Mouse (Mus musculus): ENCODE results near the gene Smox. TPM values are rescaled to one million over a fixed set of nuclear protein-coding genes. Genes with fewer than 3 reads are reported as not detected.

Smox gene
- polyA plus RNA-seq, 1 experiment from 2014 or later: 26.8 TPM

DNA sequence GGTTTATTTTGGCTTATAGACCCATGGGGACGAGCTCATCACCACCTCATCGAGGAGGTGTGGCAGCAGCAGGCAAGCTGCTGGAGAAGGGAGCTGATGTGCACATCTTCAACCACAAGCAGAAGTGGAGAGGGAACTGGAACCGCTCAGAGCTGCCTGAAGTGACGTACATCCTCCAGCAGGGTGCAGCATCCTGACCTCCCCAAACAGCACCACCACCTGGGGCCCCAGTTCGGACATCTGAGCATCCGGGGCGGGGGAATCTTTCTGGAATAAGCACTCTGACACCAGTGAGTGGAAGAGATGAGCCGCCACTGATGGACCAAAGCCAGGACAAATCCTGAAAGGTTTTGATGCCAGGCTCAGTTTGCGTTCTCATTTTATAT, 39.3 kb downstream of the Smox start:
- no peak overlapping the region for H3K9ac ChIP-seq (ENCODE audit: low read depth, low read length)
- peak; percentile 72 for TF ChIP-seq CTCF (IDR thresholded peaks at IDR 0.05; ENCODE audit: low read depth)

DNA sequence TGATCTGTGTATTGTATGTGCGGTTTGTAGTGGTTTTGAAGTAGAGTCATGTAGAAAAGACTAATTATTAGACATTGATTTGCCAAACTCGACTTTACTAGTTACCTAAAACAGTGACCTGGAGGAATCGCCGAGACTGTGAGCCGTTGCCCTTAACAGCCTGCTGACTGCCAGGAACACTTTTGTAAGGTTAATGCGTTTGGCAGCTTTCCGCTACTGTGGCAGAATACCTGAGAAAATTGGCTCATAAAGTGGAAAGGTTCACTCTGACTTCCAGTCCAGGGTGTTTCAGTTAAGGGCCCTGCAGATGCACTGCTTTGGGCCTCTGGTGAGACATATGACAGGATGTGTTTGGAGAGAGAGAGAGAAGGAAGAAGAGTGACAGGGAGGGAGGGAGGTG, 40.0 kb downstream of the Smox start:
- Histone ChIP-seq H3K4me1 (replicated peaks; ENCODE audit: insufficient read depth, low read length) (no peaks in the 10 kb centered on the region), H3K36me3 (ENCODE audit: insufficient read depth, low read length) (no peaks in the 10 kb centered on the region), H3K27ac (no peak overlapping the region), H3K27me3 (ENCODE audit: insufficient read depth, low read length) (no peaks in the 10 kb centered on the region), H3K9ac (ENCODE audit: low read depth, low read length) (no peak overlapping the region), H3K4me3 (replicated peaks; ENCODE audit: low read depth, low read length) (no peak overlapping the region), H3K4me2 (ENCODE audit: low read length) (no peak overlapping the region), H3K9me3 (replicated peaks; ENCODE audit: low read length) (no peaks in the 10 kb centered on the region)
- 83% methylated on average over 7 of the region's 7 CpGs for WGBS
- DNase-seq (ENCODE audit: low spot score) (no peak), ATAC-seq (replicated peaks; ENCODE audit: low FRiP score, low read depth) (no peak)
- no peak for TF ChIP-seq CTCF (IDR thresholded peaks at IDR 0.05; ENCODE audit: low read depth)

More for the DNA sequence above, 39.3 kb downstream of the Smox start:
- Histone ChIP-seq H3K9me3 (replicated peaks; ENCODE audit: low read length) (no peaks in the 10 kb centered on the region), H3K4me1 (replicated peaks; ENCODE audit: insufficient read depth, low read length) (no peaks in the 10 kb centered on the region), H3K4me3 (replicated peaks; ENCODE audit: low read depth, low read length) (no peak overlapping the region), H3K27ac (no peak overlapping the region), H3K4me2 (ENCODE audit: low read length) (no peak overlapping the region), H3K36me3 (ENCODE audit: insufficient read depth, low read length) (no peaks in the 10 kb centered on the region), H3K27me3 (ENCODE audit: insufficient read depth, low read length) (no peaks in the 10 kb centered on the region)
- DNase-seq (ENCODE audit: low spot score): peak; percentile 76
- WGBS: 25% methylated on average over 9 of the region's 9 CpGs
- peak; percentile 30; the same call in 1 of the 2 replicates for ATAC-seq (replicated peaks; ENCODE audit: low FRiP score, low read depth)

DNA sequence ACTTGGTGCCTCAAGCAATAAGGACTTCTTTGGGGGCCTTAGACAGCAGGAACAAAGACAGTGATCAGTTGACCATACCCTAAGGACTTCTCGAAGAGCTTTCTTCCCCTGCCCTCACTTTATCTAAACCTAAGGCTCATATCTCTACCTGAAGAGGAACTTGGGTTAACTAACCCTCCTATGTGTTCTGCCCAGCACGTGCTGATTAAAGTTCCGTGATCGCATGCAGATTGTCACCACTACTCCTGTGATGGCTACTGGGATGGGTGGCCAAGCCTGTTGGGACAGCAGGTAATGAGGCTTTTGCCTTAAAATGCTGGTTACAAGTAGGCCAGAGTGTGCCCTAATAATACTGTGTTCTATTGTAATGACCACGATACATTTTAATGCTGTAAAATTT, 43.9 kb downstream of the Smox start:
- Histone ChIP-seq H3K27me3 (ENCODE audit: insufficient read depth, low read length) (no peaks in the 10 kb centered on the region), H3K9me3 (replicated peaks; ENCODE audit: low read length) (no peaks in the 10 kb centered on the region), H3K27ac (no peak overlapping the region), H3K4me3 (replicated peaks; ENCODE audit: low read depth, low read length) (no peak overlapping the region), H3K4me1 (replicated peaks; ENCODE audit: insufficient read depth, low read length) (no peaks in the 10 kb centered on the region), H3K9ac (ENCODE audit: low read depth, low read length) (no peak overlapping the region), H3K36me3 (ENCODE audit: insufficient read depth, low read length) (no peaks in the 10 kb centered on the region), H3K4me2 (ENCODE audit: low read length) (no peak overlapping the region)
- TF ChIP-seq CTCF (IDR thresholded peaks at IDR 0.05; ENCODE audit: low read depth): no peak
- DNase-seq (ENCODE audit: low spot score) (no peak), ATAC-seq (replicated peaks; ENCODE audit: low FRiP score, low read depth) (no peak)
- WGBS: 89% methylated on average over 5 of the region's 5 CpGs

DNA sequence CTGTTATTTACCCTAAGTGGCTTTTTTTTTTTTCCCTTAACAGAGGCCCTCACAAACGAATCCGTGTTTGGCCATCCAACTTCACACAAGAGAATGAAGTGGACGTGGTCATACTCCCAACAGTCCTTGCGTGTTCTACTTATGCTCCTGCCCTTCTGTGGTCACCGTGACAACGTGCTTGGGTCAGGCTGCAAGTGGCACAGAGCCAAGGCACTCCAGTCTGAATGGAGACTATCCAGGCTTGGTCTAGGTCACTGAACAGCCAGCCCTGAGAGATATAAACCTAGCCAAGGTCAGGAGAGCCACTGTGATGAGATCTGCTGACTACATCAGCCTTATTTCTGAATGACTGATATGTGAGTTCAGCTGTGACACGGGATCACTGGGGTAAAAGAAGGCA, 47.0 kb downstream of the Smox start:
- H3K9ac ChIP-seq (ENCODE audit: low read depth, low read length): no peak overlapping the region
- no peak for TF ChIP-seq CTCF (IDR thresholded peaks at IDR 0.05; ENCODE audit: low read depth)
- ATAC-seq (replicated peaks; ENCODE audit: low FRiP score, low read depth) (peak; percentile 42), DNase-seq (ENCODE audit: low spot score) (peak; percentile 22)
- H3K4me2 ChIP-seq (ENCODE audit: low read length): no peak overlapping the region
- no peaks in the 10 kb centered on the region for H3K27me3 ChIP-seq (ENCODE audit: insufficient read depth, low read length)
- no peaks in the 10 kb centered on the region for H3K36me3 ChIP-seq (ENCODE audit: insufficient read depth, low read length)
- H3K27ac ChIP-seq: no peak overlapping the region
- no peaks in the 10 kb centered on the region for H3K9me3 ChIP-seq (replicated peaks; ENCODE audit: low read length)
- no peak overlapping the region for H3K4me3 ChIP-seq (replicated peaks; ENCODE audit: low read depth, low read length)
- 41% methylated on average over 7 of the region's 7 CpGs for WGBS
- no peaks in the 10 kb centered on the region for H3K4me1 ChIP-seq (replicated peaks; ENCODE audit: insufficient read depth, low read length)

DNA sequence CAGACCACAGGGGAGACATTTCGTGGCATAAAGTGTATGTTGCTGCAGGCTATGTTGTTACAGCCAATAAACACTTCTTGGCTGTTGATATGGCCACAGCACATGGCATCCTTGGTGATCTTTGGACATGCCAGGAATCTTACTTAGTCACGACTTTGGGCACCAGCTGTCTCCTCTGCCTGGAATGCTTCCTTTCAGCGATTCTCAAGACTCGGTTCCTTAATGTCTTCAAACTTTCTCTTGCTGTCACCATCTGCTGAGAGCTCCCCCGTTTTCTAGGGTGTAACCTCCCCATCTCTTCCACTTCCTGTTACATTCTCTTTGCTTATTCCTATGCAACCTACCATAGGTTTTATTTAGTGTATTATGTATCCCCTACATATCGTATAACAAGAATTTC, 48.5 kb downstream of the Smox start:
- Histone ChIP-seq H3K36me3 (ENCODE audit: insufficient read depth, low read length) (no peaks in the 10 kb centered on the region), H3K27ac (no peak overlapping the region), H3K9me3 (replicated peaks; ENCODE audit: low read length) (no peaks in the 10 kb centered on the region), H3K4me1 (replicated peaks; ENCODE audit: insufficient read depth, low read length) (no peaks in the 10 kb centered on the region), H3K27me3 (ENCODE audit: insufficient read depth, low read length) (no peaks in the 10 kb centered on the region), H3K4me2 (ENCODE audit: low read length) (no peak overlapping the region), H3K4me3 (replicated peaks; ENCODE audit: low read depth, low read length) (no peak overlapping the region), H3K9ac (ENCODE audit: low read depth, low read length) (no peak overlapping the region)
- no peak for TF ChIP-seq CTCF (IDR thresholded peaks at IDR 0.05; ENCODE audit: low read depth)
- ATAC-seq (replicated peaks; ENCODE audit: low FRiP score, low read depth): no peak
- 81% methylated on average over 6 of the region's 6 CpGs for WGBS
- no peak for DNase-seq (ENCODE audit: low spot score)

DNA sequence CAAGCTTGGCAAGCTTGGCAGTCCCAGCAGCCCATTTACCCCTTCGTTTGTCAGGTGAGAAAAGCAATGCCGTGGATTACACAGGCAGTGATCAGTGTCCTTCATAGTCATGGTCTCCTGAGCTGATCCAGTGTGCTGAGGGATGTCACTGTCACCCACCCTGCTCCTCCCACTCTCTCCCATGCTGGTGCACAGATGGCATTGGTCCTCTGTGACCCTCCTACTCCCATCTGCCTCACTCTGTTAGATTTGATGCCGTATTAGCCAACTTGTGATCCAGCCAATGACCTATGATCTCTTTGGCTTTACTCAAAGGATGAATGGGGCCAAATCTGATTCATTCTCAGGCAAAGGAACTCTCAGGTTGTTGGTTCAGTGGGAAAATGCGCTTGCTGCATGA, 50.4 kb downstream of the Smox start:
- no peak for DNase-seq (ENCODE audit: low spot score)
- no peaks in the 10 kb centered on the region for H3K27me3 ChIP-seq (ENCODE audit: insufficient read depth, low read length)
- no peaks in the 10 kb centered on the region for H3K9me3 ChIP-seq (replicated peaks; ENCODE audit: low read length)

DNA sequence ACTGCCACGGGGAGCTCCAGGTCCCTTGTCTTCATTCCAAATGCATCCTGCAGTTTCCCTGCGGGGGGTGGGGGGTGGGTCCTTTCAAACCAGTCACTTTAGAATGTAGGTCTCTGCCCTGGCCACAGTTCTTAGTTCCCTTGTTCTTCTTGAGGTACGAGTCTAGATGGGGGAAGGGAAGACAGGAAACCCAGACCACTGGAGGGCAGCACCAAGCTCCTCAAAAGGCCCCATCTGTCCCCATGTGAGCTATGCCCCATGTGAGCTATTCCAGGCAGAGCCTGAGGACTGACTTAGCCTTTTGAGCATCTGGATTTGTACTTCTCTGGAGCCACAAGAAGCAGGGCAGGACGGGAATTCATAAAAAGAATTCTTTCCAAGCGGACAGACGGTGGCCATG, 51.2 kb downstream of the Smox start:
- peak; percentile 58 for TF ChIP-seq CTCF (IDR thresholded peaks at IDR 0.05; ENCODE audit: low read depth)
- DNase-seq (ENCODE audit: low spot score): peak; percentile 50
- 45% methylated on average over 6 of the region's 6 CpGs for WGBS
- Histone ChIP-seq H3K9me3 (replicated peaks; ENCODE audit: low read length) (no peaks in the 10 kb centered on the region), H3K4me2 (ENCODE audit: low read length) (no peak overlapping the region), H3K27ac (no peak overlapping the region), H3K4me3 (replicated peaks; ENCODE audit: low read depth, low read length) (no peak overlapping the region), H3K27me3 (ENCODE audit: insufficient read depth, low read length) (peaks cover 4% of the 10 kb centered on the region), H3K36me3 (ENCODE audit: insufficient read depth, low read length) (no peaks in the 10 kb centered on the region), H3K4me1 (replicated peaks; ENCODE audit: insufficient read depth, low read length) (no peaks in the 10 kb centered on the region), H3K9ac (ENCODE audit: low read depth, low read length) (no peak overlapping the region)
- ATAC-seq (replicated peaks; ENCODE audit: low FRiP score, low read depth): no peak

More for the DNA sequence above, 50.4 kb downstream of the Smox start:
- Histone ChIP-seq H3K27ac (no peak overlapping the region), H3K36me3 (ENCODE audit: insufficient read depth, low read length) (no peaks in the 10 kb centered on the region), H3K4me1 (replicated peaks; ENCODE audit: insufficient read depth, low read length) (no peaks in the 10 kb centered on the region), H3K9ac (ENCODE audit: low read depth, low read length) (no peak overlapping the region), H3K4me2 (ENCODE audit: low read length) (no peak overlapping the region), H3K4me3 (replicated peaks; ENCODE audit: low read depth, low read length) (no peak overlapping the region)
- 60% methylated on average over 4 of the region's 4 CpGs for WGBS
- no peak for ATAC-seq (replicated peaks; ENCODE audit: low FRiP score, low read depth)
- TF ChIP-seq CTCF (IDR thresholded peaks at IDR 0.05; ENCODE audit: low read depth): no peak

All from kidney, postnatal 0 days (tissue).